Mouse (Mus musculus): ENCODE data around the gene Sox15.
"Not testable (repeated sequence)": the region's sequence is repeated elsewhere in the genome, so short reads cannot be mapped to it uniquely, and the experiment has no call there.

Sox15 gene

GRCm38 (mm10) chr11:69655264-69656064, at the start of gene Sox15:
TSS of gene Sox15 (plus strand) at chr11:69655314.
- DNase-seq (ENCODE audit: low spot score in 2 of 2) = peak; percentile 27 to 58

GRCm38 (mm10) chr11:69605726-69606490, 49.2 kb upstream of the Sox15 start, which contains the start of gene Atp1b2:
TSS of gene Atp1b2 (minus strand) at chr11:69605942.
- peak; percentile 49 to 72 for DNase-seq (ENCODE audit: low spot score in 2 of 2)

GRCm38 (mm10) chr11:69606491-69606795, 48.7 kb upstream of the Sox15 start:
- DNase-seq (ENCODE audit: low spot score in 2 of 2) = no peak

GRCm38 (mm10) chr11:69606832-69607231, 48.3 kb upstream of the Sox15 start:
- DNase-seq (ENCODE audit: low spot score in 2 of 2) = no peak

- no peak for DNase-seq (ENCODE audit: low spot score in 2 of 2)
Measured at GRCm38 (mm10) chr11:69608525-69608924, 46.6 kb upstream of the Sox15 start.

GRCm38 (mm10) chr11:69609416-69609815, 45.7 kb upstream of the Sox15 start:
- no peak for DNase-seq (ENCODE audit: low spot score in 2 of 2)

DNA sequence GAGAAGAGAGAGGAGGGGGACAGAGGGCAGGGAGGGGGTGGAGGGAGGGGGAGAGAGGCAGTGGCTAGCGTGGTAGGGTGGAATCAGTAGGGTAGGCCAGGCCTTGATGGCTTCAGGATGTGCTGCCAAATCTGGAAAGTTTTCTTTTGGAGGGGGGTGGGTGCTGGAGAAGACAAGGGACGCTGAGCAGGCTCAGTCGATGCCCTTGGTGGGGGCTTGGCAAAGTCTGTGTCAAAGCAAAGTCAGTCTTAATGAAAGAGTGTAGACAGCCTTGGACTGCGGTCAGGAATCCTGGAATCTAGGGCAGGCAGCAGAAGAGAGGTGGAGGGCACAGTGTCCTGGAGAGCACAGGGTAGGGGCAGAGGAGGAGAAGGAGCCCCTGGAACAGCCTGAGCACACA, 44.2 kb upstream of the Sox15 start:
- DNase-seq (ENCODE audit: low spot score in 2 of 2) = no peak

DNA sequence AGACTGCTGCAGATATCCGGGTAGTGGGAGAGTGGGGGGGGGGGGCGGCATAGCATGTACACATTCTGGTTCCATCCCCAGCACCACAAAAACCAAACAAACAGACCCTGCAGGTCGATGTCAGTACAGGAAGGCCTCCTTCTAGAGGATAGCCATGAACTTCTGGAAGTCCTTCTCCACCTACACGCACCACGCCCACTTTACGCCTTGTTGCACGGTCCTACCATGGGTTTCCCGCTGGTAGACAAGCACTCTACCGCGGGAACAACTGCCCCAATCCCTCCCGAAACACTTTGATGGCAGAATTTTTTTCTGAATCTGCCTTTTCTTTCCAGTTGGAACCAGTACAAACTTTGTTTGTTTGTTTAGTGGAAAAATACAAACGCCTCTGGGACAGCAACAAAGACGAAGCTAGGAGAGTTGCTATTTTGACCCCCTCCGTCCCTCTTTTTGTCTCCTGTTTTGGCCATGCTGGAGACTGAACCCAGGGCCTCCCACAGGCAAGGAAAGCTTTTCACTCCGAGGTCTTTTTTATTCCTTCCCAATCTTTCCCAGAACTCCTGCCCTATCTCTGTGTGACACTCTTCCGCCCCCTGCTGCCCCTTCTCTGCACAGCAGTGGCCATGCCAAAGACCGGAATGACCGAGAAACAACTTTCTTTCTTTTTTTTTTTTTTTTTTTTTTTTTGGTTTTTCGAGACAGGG, 41.4 kb upstream of the Sox15 start:
- peak; percentile 71 to 85 for DNase-seq (ENCODE audit: low spot score in 2 of 2)

DNA sequence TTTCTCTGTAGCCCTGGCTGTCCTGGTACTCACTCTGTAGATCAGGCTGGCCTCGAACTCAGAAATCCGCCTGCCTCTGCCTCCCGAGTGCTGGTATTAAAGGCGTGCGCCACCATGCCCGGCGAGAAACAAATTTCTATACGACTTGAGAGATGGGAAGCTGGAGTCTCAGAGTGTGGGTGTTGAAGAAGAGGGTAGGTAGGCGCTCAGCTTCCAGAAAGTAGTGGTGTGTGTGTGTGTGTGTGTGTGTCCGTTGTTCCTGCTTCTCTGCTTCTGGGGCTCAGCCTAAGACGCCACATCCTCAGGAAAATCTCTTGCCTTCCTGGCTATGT, 40.9 kb upstream of the Sox15 start:
- not testable (repeated sequence) for DNase-seq (ENCODE audit: low spot score in 2 of 2)

DNA sequence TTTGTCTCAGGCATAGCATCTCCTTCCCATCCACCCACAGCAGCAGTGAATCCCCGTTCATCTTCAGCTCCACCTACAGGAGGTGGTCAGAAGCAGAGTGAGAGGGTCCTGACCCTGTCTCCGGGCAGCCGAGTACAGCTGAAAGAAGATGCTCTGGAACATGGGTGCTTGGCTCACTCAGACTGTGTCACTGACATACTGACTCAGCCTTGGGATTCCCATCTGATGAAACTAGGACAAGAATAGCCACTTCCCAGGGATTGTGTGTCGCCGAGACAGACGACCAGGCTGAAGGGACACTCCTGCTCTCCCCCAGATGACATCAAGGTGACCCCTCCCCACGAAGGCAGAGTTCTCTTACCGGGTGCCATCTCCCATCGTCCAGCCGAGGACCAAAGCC, 38.3 kb upstream of the Sox15 start:
- no peak for DNase-seq (ENCODE audit: low spot score in 2 of 2)

GRCm38 (mm10) chr11:69617805-69618204, 37.3 kb upstream of the Sox15 start, which contains the start of gene Shbg:
TSS of gene Shbg (minus strand) at chr11:69617905.
- DNase-seq (ENCODE audit: low spot score in 2 of 2) = no peak

- DNase-seq (ENCODE audit: low spot score in 2 of 2) = no peak
Measured at GRCm38 (mm10) chr11:69620394-69621081, 34.6 kb upstream of the Sox15 start.

DNA sequence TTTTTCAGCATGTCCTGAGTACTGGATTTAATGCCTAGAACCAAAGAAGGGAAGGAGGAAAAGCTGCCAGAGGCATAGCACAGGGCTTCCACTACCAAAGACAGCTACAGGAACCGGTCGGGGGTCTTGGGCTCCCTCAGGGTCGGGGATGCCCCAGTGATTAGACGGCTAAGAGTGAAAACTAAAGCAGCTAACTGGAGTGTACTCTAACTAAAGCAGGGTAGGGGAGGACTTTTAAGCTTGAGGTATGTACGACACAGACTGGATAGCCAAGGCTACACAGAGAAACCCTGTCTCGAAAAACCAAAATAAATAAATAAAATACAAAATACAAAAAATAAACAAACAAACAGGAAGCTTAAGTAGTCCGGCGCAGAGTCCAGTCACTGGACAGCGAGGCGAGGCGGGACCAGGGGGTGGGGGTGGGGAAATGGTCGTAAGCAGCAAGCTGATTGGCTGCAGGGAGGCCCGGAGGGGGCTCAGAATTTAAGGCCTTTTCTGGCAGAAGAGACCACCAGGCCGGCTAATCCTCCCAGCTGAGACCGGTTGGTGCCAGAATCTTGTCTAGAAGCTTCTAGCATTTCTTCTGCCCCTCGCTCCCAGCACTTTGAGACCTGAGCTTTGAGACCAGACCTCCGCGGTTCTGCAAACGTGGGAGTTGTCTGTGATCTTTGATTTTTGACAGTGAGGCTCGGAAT, 33.4 kb upstream of the Sox15 start, which contains the start of gene Sat2:
Sat2 (plus strand) TSS at position 454 of the 698 bp plus-strand sequence.
- peak; percentile 53 to 70 for DNase-seq (ENCODE audit: low spot score in 2 of 2)

DNA sequence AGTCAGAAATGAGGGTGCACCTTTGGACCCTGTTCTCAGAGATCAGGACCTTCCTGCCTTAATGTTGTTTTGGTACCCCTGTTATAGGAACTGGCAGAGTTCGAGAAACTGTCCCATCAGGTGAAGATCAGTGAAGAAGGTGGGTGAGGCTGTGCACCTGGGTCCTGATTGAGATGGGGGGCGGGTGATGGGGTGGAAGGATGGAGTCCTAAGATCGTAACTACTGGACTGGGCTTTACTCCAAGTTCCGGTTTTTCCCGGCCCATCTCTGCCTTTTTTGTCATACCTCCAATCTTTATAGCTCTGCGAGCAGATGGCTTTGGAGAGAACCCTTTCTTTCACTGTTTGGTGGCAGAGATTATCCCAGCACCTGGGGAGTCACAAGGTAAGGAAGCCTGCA, 32.7 kb upstream of the Sox15 start:
- no peak for DNase-seq (ENCODE audit: low spot score in 2 of 2)

GRCm38 (mm10) chr11:69623006-69623405, 32.1 kb upstream of the Sox15 start:
- no peak for DNase-seq (ENCODE audit: low spot score in 2 of 2)

GRCm38 (mm10) chr11:69624339-69624738, 30.8 kb upstream of the Sox15 start:
- DNase-seq (ENCODE audit: low spot score in 2 of 2) = not testable (repeated sequence)

DNA sequence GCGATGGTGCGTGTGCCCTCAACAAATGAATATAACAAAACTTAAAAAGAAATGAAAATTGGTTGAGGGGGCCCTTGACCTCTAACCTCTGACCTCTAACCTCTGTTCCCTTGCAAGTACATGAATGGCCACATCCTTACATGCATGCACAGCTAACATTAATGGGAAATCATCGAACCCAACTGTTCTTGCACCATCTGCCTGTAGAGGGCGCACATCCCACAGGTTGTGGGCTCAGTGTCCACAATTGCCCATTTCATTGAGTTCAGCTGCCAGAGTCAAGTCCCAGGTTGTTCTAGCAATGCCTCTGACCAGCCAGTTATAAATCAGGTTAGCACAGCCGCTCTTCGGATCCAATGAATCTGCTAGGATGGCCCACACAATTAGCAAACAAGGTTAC, 26.8 kb upstream of the Sox15 start:
- peak; percentile 35 to 62 for DNase-seq (ENCODE audit: low spot score in 2 of 2)

- DNase-seq (ENCODE audit: low spot score in 2 of 2) = no peak
Measured at GRCm38 (mm10) chr11:69629802-69630201, 25.3 kb upstream of the Sox15 start.

GRCm38 (mm10) chr11:69632284-69633089, 22.6 kb upstream of the Sox15 start, which contains the start of gene Fxr2:
TSS of gene Fxr2 (plus strand) at chr11:69632990.
- peak; percentile 100 for DNase-seq (ENCODE audit: low spot score in 2 of 2)

All from heart, adult 9 months (tissue).